Mouse (Mus musculus) embryo, embryonic 11 days (tissue): ENCODE measurements around the gene Ugt1a5.
A peak's percentile ranks its signal among the peaks of the same experiment; 100 is the strongest.
"Not testable (repeated sequence)": the region's sequence is repeated elsewhere in the genome, so short reads cannot be mapped to it uniquely, and the experiment has no call there.

ENCODE experiments used
- DNase-seq: peaks from one replicate; pipeline ENCODE4 v3.0.0-alpha.2; 2015

Ugt1a5 gene

DNA sequence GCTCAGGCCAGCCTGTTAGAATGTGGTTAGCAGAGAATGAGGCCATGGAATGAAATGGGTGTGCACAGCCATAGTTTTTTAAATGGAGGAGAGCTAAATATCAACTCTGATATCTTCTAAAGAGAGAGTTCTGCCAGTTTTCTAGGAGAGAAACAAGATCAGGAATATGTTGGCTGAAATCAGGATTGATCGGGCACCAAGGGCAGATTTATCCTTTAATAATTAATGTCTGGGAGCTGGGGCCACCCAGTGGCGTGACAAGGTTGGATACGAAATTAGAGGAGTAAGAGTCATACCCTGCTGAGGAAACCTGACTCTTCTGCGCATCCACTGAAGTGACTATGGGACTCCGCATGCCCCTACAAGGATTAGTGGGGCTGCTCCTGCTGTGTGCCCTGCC, at the start of gene Ugt1a5:
Ugt1a5 (plus strand) TSS at position 302 of the 400 bp plus-strand sequence.
- DNase-seq, result no peak

DNA sequence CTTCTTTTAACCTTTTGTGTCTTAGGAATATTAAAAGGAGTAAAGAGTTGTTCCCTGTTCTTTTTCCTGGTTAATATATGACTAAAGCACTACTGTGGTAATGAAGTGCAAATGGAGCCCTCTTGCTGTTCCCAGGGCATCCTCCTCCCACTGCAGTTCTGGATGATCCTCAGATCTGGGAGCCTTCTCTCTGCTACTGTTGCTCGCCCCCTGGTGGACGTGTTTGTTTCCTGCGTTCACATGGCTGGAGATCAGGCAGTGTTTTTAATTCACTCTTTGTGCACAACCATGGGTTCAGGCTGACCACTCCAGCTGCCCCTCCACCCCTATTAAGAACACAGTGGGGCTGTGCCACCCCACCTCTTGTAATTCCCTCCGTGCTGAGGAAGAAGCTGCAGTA, 45.3 kb upstream of the Ugt1a5 start:
- DNase-seq, result not testable (repeated sequence)

DNA sequence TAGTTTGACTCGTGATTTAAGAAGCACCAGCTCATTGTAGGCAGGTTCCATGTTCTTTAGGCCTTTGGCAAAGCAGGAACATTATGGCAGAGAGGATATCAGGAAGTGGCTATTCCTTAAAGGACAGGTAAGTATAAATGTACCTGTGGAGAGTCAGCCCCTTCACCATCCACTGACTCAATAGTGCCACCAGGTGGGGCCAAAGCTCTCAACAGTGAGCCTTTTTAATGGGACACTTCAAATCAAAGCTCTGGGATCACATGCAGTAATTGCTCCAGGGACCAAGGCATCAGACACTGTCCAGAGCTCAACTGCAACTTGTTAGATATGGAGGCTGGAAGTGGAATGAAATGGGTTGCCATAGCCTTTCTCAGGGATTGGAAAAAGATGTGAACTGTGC, 44.3 kb upstream of the Ugt1a5 start:
- peak; percentile 11 for DNase-seq

DNA sequence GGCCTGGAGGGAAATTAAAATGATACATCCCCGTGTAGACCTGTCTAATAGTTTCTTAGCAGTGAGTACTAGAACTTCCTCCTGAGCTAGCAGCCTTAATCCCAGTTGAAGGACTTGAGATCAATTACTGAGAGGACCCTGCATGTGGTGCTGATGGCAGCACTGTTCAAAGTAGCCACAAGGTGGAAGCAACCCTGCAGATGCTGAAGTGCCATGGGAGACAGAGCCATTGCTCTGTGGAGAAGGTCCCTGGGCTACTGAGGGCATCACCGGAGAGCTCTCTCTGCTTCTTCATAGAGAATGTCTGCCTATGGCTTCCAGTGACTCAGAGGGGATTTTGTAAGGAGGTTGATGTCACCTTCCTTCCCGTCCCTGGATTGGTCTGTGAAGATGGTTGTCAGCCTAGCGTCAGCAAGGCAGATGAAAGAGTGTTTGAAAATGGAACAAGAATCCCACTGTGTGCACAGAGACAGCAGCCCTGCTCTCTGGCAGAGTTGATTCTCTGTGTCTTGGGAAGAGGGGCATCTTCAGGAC, 39.9 kb upstream of the Ugt1a5 start:
- not testable (repeated sequence) for DNase-seq

DNA sequence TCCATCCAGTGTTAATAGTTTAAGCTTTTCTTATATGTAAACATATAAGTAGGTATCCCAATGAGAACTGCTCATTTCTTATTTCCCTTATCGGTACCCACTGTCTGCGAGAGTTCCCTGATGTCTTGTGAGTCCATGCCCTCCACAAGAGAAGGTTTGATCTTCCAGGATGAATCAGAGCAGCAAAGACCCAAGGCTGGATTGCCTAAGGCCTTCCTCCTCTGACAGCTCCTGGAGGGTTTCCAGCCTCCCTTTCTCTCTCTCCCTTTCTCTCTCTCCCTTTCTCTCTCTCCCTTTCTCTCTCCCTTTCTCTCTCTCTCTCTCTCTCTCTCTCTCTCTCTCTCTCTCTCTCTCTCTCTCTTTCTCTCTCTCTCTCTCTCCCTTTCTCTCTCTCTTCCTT, 36.7 kb upstream of the Ugt1a5 start:
- not testable (repeated sequence) for DNase-seq

DNA sequence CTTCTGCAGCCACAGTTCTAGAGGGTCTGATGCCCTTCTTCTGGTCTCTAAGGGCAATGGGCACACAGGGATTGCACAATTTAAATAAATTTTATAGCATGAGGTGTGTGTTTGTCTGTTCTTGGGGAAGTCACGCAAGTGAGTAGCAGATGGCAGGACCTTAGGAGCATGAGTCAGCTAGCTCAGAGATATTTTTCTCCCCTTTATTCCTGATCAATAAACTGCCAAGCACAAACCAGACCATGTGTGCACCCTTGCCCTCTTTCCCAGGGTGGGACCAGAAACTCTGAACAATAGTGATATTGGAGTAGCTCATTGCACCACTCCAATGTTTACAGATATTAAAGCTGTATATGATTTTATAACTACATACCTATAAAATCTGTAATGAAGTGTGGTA, 35.6 kb upstream of the Ugt1a5 start:
- DNase-seq, result not testable (repeated sequence)

DNA sequence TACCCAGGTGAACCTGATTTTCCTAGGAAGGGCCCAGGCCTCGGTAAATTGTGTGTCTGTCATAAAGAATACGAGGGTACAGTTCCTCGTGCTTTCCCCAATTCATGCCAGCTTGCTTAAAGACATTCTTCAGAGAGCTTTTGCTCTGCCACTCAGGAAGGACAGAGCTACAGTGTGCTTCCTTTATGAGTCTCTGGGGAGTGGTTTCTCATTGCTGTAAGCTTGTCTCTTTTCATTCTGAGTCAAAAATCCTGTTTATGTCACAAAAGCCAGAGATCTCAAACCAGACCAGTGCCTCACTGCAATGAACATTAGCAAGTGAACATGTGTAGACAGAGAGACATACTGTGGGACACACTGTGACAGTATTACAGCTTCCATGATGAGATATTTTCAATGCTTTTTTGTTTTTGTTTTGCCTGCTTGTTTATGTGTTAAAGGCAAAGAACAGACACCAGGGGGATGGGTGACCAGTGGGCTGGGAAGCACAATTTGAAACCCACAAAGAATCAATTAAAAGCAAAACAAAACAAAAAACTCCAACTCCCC, 31.8 kb upstream of the Ugt1a5 start:
- DNase-seq, result peak; percentile 6

DNA sequence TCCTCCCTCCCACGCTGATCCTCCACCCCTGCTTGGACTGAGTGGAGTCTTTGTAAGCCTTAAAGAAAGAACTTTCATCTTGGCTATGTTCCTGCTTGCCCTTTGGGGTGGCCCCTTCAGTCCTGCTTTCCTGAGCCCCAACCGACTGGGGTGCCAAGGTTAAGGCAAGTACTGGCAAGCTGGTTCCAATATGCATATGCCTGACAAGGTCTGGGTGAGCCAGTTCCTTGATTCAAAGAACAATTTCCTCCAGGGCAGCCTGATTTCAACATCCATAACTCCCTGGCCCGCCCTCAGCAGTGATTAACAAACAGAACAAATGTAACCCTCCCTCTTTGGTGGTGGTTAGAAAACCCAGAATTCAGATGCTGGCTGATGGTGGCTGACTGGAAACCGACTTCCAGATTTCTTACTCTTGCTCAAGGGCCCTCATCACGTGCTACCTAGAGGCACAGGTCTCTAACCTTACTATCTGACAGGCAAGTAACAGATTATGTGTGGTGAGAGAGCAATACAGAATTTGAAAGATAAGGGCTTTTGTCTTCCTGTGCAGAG, 31.3 kb upstream of the Ugt1a5 start, which contains the start of gene Ugt1a6a:
Ugt1a6a (plus strand) TSS at position 353 of the 555 bp plus-strand sequence.
- DNase-seq, result not testable (repeated sequence)

DNA sequence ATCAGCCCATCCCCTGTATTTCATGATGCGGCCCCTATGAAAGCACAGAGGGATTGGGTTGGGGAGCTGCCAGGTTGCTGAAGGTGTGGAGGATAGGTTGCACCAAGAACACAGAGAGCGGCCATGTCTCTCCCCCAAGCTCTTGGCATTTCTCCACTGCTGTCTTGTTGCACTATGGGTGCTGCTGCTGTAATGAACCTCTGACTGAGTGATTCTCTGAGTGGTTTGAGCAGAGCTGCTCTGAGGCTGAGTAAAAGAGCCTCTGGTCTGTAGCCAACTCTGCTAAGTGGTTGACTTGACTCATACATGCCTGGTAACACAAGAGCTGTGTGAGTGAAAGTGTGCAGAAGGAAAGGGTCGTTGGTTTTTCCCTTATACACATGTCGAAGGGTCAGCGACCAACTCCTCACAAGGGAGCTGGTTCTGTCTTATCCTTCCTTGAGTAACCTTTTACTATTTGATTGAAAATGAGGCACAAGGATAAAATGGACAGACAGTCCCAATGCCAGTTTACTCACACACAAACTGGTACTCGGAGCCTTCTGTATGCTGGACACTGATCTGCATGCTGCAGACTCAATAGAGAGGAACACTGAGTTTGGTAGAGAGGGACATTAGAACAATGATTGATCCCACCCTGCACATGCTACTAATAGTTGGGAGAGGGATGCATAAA, 30.4 kb upstream of the Ugt1a5 start:
- not testable (repeated sequence) for DNase-seq

DNA sequence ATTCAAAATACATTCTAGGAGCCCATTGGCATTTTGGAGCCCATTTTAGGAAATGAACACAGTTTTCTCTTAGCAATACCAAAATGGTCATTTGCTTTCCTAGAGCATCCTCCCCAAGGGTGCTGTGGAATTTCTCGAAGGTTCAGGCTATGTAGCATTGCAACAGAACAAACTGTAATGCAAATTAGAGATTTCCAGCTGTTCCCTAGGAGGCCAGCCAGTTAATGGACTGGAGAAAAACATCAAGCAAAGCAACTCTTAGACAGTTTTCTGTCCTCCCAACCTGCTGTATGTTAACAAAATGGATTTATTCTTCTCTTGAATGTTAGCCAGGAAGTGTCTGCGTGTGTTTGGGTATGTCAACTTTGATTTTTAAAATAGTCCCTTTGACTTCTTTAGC, 29.2 kb upstream of the Ugt1a5 start:
- DNase-seq, result no peak

DNA sequence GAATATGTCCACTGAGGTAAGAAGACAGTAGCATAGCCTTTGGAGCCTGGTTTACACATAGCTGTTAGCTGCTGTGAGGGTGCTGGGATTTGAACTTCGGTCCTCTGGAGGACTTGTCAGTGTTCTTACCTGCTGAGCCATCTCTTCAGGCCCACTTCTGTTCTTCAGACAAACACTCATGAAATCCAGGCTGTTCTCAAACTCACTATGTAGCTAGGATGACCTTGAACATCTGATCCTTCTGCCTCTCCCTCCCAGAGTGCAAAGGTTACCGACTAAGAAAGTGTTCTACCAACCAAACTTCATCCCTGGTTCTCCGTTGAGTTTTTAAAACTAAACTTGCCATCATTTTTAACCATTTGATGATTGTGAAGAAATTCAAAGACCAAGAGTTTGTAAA, 28.5 kb upstream of the Ugt1a5 start:
- no peak for DNase-seq

DNA sequence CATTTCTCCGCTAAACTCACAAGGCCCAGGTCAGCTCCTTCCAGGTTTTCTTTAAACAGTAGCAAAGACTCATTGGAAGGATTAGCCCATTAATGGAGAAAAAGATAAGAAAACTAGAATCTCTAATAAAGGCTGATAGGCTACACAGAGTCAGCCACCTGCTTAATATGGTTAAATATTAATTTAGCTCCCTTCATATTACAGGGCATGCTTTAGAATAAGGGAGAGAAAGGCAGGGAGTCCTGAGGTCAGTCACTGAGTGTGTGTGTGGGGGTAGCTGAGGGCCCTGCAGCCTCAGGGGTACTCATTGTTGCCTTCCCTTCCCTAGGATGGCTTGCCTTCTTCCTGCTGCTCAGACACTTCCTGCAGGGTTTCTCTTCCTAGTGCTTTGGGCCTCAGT, 27.7 kb upstream of the Ugt1a5 start:
- DNase-seq, result no peak

DNA sequence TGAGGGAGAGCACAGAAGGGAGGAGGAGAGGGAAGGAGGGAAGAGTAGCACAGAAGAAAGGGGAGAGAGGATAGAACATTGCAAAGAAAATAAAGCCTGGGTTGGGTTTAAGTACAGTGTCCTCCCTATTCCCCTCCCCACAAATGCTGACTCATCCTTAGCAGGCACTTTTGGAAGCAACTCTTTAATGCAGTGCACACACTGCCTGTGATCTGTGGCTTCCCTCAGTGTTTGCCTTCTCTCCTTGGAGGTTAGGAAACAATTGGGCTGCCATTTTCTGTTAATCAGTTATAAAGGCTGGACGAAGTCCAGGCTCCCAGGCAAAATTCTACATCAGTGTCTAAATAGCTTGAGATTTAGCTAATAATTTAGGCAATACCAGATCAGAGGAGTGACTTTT, 25.3 kb upstream of the Ugt1a5 start:
- DNase-seq, result not testable (repeated sequence)

DNA sequence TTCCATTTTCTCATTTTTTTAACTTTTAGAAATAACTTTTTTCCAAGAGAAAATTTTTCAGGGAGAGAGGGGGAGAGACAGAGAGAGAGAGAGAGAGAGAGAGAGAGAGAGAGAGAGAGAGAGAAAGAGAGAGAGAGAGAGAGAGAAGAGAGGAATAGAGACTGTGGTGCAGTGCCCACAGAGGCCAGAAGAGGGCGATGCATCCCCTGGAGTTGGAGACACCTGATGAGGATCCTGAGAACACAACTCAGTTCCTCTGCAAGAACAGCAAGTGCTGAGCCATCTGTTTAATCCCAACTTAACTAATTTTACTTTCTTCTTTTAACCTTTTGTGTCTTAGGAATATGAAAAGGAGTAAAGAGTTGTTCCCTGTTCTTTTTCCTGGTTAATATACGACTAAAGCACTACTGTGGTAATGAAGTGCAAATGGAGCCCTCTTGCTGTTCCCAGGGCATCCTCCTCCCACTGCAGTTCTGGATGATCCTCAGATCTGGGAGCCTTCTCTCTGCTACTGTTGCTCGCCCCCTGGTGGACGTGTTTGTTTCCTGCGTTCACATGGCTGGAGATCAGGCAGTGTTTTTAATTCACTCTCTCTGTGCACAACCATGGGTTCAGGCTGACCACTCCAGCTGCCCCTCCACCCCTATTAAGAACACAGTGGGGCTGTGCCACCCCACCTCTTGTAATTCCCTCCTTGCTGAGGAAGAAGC, 21.7 kb upstream of the Ugt1a5 start:
- DNase-seq, result peak; percentile 30

DNA sequence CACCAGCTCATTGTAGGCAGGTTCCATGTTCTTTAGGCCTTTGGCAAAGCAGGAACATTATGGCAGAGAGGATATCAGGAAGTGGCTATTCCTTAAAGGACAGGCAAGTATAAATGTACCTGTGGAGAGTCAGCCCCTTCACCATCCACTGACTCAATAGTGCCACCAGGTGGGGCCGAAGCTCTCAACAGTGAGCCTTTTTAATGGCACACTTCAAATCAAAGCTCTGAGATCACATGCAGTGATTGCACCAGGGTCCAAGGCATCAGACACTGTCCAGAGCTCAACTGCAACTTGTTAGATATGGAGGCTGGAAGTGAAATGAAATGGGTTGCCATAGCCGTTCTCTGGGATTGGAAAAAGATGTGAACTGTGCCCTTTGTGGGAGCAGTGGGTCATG, 20.5 kb upstream of the Ugt1a5 start:
- DNase-seq, result peak; percentile 39

DNA sequence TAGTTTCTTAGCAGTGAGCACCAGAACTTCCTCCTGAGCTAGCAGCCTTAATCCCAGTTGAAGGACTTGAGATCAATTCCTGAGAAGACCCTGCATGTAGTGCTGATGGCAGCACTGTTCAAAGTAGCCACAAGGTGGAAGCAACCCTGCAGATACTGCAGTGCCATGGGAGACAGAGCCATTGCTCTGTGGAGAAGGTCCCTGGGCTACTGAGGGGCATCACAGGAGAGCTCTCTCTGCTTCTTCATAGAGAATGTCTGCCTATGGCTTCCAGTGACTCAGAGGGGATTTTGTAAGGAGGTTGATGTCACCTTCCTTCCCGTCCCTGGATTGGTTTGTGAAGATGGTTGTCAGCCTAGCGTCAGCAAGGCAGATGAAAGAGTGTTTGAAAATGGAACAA, 15.7 kb upstream of the Ugt1a5 start:
- DNase-seq, result not testable (repeated sequence)

DNA sequence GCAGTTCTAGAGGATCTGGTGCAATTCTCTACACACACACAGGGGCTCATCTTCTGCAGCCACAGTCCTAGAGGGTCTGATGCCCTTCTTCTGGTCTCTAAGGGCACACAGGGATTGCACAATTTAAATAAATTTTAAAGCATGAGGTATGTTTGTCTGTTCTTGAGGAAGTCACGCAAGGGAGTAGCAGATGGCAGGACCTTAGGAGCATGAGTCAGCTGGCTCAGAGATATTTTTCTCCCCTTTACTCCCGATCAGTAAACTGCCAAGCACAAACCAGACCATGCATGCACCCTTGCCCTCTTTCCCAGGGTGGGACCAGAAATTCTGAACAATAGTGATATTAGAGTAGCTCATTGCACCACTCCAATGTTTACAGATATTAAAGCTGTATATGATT, 7.4 kb upstream of the Ugt1a5 start:
- no peak for DNase-seq

DNA sequence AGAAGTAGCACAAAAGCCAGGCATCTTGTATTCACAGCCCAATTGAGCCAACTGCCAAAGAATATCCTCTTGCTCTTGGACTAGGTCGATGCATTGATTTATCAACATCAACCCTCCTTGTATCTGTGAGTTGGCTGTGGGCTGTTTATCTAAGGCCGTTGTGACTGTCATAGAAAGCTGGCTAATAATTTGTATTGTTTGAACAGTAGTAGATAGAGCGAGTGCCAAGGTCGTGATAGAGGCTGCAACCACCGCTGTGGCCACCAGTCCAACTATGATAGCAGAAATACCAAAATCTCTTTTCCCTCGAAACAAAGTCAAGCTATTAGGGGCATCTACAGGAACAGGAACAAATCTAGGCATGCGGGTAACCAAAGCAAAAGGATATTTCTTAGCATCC, 6.4 kb downstream of the Ugt1a5 start:
- not testable (repeated sequence) for DNase-seq

DNA sequence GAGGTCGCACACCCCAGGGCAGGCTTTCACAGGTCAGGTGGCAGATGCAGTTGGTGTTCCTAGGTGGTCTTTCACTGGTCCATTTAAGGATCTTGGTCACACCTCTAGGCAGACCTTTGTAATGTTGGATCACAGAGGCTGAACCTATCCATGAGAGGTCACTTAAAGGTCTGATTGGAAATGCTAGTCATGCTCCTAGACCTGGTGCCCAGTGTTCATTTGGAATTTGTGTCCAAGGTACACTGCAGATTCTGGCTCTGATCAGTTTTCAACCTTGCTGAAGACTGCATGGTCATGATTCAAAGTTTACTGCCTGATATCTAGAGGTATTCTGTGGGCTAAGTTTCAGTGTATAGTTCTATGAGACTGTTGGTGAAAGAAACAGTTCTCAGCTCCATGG, 13.8 kb downstream of the Ugt1a5 start:
- no peak for DNase-seq

DNA sequence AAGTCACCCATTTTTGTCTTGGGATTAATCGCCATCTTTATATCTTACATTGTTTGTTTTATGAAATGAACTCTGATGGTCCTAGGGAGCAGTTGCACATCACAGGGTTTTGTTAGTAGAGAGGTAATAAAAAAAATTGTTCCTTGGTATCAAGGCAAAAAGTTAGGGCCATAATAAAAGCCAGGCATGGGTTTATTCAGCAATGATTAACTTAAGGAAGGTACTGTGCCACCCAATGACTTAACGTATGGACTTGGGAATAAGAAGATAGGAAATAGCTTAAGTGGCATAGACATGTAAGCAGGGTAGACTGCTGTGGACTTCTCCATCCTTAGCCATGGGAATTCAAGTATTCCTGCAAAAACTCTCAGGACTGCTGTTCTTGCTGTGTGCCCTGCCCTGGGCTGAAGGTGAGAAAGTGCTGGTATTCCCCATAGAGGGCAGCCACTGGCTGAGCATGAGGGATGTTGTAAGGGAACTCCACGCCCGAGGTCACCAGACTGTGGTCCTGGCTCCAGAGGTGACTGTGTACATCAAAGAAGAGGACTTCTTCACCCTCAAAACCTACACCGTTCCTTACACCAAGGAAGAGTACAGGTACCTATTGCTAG, 20.6 kb downstream of the Ugt1a5 start:
- DNase-seq, result no peak

DNA sequence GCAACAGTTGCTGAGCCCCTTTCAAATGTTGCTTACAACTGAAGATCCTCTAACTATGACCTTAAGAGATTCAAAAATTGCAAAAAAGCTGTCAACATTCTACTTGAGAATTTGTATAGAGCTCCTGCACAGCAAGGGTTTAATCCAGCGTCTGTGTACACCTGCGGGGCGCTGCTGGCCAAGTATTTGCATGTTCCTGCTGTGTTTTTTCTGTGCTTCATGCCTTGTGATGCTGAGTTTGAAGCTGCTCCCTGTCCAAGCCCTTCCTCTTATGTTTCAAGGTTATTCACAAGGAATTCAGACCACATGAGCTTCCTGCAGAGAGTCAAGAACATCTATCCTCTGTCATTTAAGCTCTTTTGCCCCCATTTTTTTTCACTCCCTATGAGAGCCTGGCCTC, 26.3 kb downstream of the Ugt1a5 start:
- DNase-seq, result no peak

DNA sequence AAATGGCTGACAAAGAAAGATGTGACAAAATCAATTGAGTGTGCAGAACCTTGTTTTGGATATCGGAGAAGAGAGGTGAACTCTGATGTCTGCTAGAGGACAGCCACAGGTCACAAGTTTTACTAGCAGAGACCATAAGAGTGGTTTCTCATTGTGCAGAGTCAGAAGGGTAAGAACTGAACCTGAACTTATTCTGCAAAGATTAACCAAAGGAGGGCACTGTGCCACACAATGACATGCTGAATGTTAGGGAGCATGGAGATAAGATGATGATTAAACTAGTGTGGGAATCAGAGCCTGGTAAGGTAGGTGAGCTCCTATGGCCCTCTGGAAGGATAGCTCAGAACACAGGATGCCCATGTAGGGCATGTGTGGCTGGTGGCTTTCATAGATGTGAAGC, 29.9 kb downstream of the Ugt1a5 start:
- no peak for DNase-seq

DNA sequence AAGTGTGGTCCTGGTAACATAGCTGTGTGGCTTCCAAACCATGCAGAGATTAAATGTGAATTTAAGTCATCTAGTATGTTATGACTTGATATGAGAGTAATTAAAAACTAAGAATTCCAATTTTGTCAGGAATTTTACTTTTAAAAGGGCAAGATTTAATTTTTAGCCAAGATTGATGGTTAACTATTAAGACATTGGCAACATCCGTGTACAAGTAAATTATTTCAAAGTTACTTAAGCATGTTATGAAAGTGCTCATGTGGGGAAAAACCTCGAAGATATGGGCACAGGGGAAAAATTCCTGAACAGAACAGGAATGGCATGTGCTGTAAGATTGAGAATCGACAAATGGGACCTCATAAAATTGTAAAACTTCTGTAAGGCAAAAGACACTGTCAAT, 31.6 kb downstream of the Ugt1a5 start:
- no peak for DNase-seq
